Mouse (Mus musculus) kidney, embryonic 16.5 days (tissue): Measurements from ENCODE around the gene Rsad2. TPM values are rescaled to one million over a fixed set of nuclear protein-coding genes. Genes with fewer than 3 reads are reported as not detected.

Experiments
- ATAC-seq: fragments of 200-750 bp; cut with Nextera tagmentation; 2 replicates; pipeline ENCODE4 v1.8.0; 2017; ENCODE audit warnings: moderate TSS enrichment; ENCODE audit not compliant: low FRiP score, low TSS enrichment
- H3K27ac ChIP-seq: fragments of 300-500 bp; sonication (generic); 2 replicates; pipeline ENCODE4 v1.5.1; 2014; ENCODE audit warnings: low read length
- H3K27me3 ChIP-seq: fragments of 300-500 bp; sonication (generic); 2 replicates; pipeline ENCODE4 v1.6.1; 2014; ENCODE audit warnings: low read length, control low read depth, mixed read lengths; ENCODE audit not compliant: insufficient read depth
- H3K36me3 ChIP-seq: fragments of 300-500 bp; sonication (generic); 2 replicates; pipeline ENCODE4 v1.6.1; 2014; ENCODE audit warnings: low read length, control low read depth, mixed read lengths; ENCODE audit not compliant: insufficient read depth
- H3K4me1 ChIP-seq: fragments of 300-500 bp; sonication (generic); 2 replicates; pipeline ENCODE4 v1.6.1; 2014; ENCODE audit warnings: low read length, control low read depth, mixed read lengths; ENCODE audit not compliant: insufficient read depth
- H3K4me2 ChIP-seq: fragments of 300-500 bp; sonication (generic); replicated peaks from 2 replicates; pipeline ENCODE4 v1.6.1; 2014; ENCODE audit warnings: low read depth, low read length
- H3K4me3 ChIP-seq: fragments of 300-500 bp; sonication (generic); 2 replicates; pipeline ENCODE4 v1.5.1; 2014; ENCODE audit warnings: mild to moderate bottlenecking, low read length
- H3K9ac ChIP-seq: fragments of 300-500 bp; sonication (generic); replicated peaks from 2 replicates; pipeline ENCODE4 v1.6.1; 2014; ENCODE audit warnings: low read length
- H3K9me3 ChIP-seq: fragments of 300-500 bp; sonication (generic); 2 replicates; pipeline ENCODE4 v1.6.1; 2016; ENCODE audit warnings: low read length, control low read depth
- WGBS: fragments of 180-500 bp; shearing (Covaris S2); extraction: QIAGEN DNeasy Blood & Tissue Kit; methylation state at CpG from one replicate; pipeline ENCODE4 v1.1.7; 2014; 5-methylcytosine and 5-hydroxymethylcytosine counted together
- polyA plus RNA-seq: library from polyadenylated mRNA; unstranded; fragments of >200 nt; fragmentation: Nextera tagmentation; extraction: Ambion mirVana; gene quantifications from 2 replicates; pipeline ENCODE4 v1.2.1, GENCODE M21; 2015

Gene Rsad2
- polyA plus RNA-seq, 1 experiment from 2014 or later = 27.3 TPM

DNA sequence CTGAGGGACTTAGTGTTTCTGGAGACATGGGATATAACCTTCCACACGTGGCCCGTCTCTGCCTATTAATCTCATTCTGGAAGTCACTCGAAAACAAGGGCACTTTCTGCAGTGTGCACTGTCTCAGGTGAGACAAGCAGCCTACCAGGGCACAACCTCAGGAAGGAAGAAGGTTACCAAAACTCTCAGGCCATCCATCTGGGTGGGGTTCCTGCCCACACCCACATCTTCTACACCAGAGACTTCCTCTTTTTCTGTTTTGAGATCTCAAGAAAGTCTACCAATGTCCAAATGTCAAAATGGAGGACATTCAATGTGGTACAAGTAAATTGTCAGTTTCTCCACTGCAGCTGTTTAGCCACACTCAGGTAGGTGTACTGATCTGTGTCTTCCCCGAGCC is 37.9 kb downstream of the Rsad2 start:
- no peak for ATAC-seq
- Histone ChIP-seq H3K36me3 (no peaks in the 10 kb centered on the region), H3K9me3 (no peaks in the 10 kb centered on the region), H3K27ac (no peak overlapping the region), H3K4me3 (no peak overlapping the region), H3K4me2 (no peak overlapping the region), H3K4me1 (peaks cover 9% of the 10 kb centered on the region), H3K9ac (no peak overlapping the region), H3K27me3 (no peaks in the 10 kb centered on the region)
- 78% methylated on average over 4 of the region's 4 CpGs for WGBS

DNA sequence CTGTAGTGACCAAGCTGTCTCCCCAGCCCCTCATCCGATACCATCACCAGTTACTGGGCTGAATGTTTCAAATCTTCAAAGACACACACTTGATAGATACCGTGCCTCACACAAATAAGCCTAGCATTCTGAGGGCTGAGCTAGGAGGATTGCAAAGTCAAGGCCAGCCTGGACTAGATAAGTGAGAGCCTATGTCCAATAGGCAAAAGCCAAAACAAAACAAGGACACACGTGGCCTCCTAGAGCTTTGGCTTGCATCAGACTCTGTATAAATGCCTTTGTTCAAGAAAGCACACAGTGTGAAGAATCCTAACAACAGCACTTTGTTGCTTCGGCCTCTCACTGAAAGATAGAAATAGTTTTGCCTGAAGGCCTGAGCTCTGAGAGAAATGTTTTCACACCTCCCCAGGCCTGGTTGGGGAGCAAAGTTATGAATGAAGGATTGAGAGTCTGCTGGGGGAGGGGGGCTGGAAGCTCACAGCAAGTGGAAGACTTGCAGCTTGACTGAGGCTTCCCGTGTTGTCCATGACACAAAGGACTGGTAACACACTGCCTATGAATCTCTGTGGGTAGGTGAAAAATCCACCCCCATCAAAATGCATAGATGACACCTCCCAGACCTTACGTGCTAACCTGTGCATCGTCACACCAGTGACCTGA is 39.5 kb downstream of the Rsad2 start:
- no peak overlapping the region for H3K4me2 ChIP-seq
- no peaks in the 10 kb centered on the region for H3K27me3 ChIP-seq
- H3K27ac ChIP-seq = no peak overlapping the region
- no peaks in the 10 kb centered on the region for H3K36me3 ChIP-seq
- no peak overlapping the region for H3K9ac ChIP-seq
- H3K4me1 ChIP-seq = peaks cover 23% of the 10 kb centered on the region
- H3K4me3 ChIP-seq = no peak overlapping the region
- no peaks in the 10 kb centered on the region for H3K9me3 ChIP-seq
- 84% methylated on average over 7 of the region's 7 CpGs for whole genome bisulfite sequencing
- no peak for ATAC-seq

DNA sequence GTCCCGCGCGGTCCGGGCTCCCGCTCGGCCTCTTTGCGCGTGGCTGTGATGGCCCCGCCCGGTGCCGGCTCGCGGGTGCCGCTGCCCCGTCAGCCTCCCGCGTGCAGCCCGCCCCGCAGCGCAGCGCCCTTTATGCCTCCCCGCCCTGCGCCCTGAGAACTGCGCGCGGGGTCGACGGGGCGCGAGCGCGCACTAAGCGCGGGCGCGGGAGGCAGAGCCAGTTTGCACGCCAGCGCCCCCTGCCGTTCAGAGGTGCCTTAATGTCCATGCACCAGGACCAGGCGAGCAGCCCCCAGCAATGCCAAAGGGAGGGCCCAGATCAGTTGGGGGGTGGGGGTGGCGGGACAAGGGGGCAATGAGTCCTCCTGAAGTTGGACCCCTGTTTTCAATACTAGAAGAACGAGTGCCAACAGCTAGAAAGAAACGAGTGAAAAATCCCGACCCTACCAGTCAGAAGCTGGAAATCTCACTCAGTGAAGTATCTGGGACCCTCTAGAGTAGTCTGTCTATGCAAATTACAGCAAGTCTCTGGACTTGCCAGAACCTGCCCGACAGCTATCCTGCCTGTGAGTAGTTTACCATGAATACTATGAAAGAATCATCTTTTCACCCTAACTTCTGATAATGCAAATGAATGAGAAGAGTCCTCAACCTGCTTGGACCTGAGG is 41.0 kb downstream of the Rsad2 start, which contains the start of gene Rnf144a:
Gene Rnf144a, minus strand, starts transcription at position 151 of the 668 bp plus-strand sequence.
- under 1% methylated on average over 44 of the region's 45 CpGs for WGBS

DNA sequence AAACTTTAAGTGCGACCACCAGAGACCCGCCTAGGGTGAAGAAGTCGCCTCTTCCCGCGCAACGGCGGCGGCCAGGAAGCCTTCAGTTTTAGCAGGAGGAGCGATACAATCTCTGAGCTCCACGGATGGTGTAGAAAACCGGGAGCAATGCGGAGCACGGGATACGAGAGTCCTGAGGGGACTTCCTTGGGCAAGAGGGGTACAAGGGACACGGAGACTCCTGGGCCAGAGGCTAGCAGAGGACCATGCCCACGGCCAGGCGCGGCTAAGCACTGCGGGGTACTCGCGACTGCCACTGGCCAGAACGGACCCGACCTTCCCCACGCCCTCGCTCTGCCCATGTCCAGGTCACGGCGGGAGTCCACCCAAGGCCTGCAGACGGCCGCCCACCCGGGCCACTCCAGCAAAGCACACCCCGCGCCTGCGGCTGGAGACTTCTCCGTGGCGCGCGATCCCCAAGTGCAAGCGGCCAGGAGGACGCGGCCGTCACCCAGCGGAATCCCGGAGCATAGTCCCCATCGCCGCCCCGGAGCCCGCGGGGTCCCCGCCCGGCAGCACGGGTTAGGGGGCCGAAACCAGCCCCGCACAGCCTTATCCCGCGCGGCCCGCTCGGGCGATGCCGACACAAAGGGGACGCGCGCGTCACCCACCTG is 41.7 kb downstream of the Rsad2 start:
- Histone ChIP-seq H3K9me3 (no peaks in the 10 kb centered on the region), H3K4me3 (peak overlapping the region; percentile 75), H3K36me3 (no peaks in the 10 kb centered on the region), H3K27ac (peak overlapping the region; percentile 48), H3K27me3 (no peaks in the 10 kb centered on the region), H3K4me2 (peak overlapping the region; percentile 78), H3K9ac (peak overlapping the region; percentile 91), H3K4me1 (peaks cover 38% of the 10 kb centered on the region)
- ATAC-seq = peak; percentile 78
- WGBS = under 1% methylated on average over 60 of the region's 64 CpGs

More for the DNA sequence above, 41.0 kb downstream of the Rsad2 start, which contains the start of gene Rnf144a:
- Histone ChIP-seq H3K4me2 (peak within 1 kb of the TSS; percentile 78), H3K27ac (peak within 1 kb of the TSS; percentile 48), H3K4me1 (peaks cover 35% of the 10 kb centered on the region), H3K9me3 (no peaks in the 10 kb centered on the region), H3K27me3 (no peaks in the 10 kb centered on the region), H3K4me3 (peak within 1 kb of the TSS; percentile 75), H3K36me3 (no peaks in the 10 kb centered on the region), H3K9ac (peak within 1 kb of the TSS; percentile 91)
- peak; percentile 88 for ATAC-seq

DNA sequence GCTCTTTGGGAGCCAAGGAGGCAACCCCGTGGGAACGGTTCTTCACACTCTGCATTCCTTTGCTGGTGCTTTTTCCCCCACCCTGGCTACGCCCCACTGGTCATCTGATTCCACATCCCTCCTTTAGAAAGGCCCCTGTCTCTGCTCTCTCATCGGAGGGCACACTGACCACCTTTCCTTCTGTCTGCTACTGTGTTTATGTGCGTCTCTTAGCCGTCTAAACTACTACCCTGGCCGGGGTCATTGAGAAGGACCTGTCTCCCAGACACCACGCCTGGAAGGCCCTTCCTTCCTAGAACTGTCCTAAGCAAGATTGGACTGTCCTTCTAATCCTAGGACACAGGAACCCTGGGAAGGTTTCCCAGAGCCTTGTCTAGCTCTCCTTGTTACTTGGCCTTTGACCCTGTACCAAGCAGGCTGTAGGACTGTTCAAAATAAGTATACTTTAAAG is 42.3 kb downstream of the Rsad2 start:
- Histone ChIP-seq H3K4me3 (peak overlapping the region; percentile 75), H3K36me3 (no peaks in the 10 kb centered on the region), H3K9me3 (no peaks in the 10 kb centered on the region), H3K27ac (peak overlapping the region; percentile 48), H3K27me3 (no peaks in the 10 kb centered on the region), H3K4me1 (peaks cover 38% of the 10 kb centered on the region), H3K9ac (peak overlapping the region; percentile 91), H3K4me2 (peak overlapping the region; percentile 78)
- WGBS = 3% methylated on average over 8 of the region's 8 CpGs
- peak; percentile 25 for ATAC-seq

DNA sequence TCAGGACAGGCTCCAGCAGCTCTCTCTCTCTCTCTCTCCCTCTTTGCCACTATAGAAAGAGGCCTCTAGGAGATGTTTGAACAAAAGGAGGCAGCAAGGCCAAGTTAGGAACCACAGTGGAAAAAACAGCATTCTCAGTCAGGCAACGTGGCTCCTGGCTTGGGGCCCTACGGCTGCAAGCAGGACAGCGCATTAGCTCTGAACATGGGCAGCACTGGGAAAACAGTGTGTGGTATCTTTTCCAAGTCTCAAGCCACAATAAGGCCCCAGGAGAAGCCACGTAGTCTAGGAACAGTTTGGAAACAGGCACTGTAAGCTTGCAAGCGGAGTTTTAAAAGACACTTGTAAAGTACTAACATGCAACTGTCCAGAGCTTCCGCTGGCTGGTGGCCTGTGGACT is 43.5 kb downstream of the Rsad2 start:
- Histone ChIP-seq H3K9ac (peak overlapping the region; percentile 20; the same call in 1 of the 2 replicates), H3K4me3 (peak overlapping the region; percentile 18), H3K36me3 (0 out of 2 replicates have a peak, but pooled peaks cover 3% of the 10 kb centered on the region), H3K27me3 (no peaks in the 10 kb centered on the region), H3K27ac (no peak overlapping the region; the same call in 1 of the 2 replicates), H3K4me1 (peaks cover 38% of the 10 kb centered on the region), H3K4me2 (peak overlapping the region; percentile 78), H3K9me3 (no peaks in the 10 kb centered on the region)
- ATAC-seq = no peak
- WGBS = 75% methylated on average over 6 of the region's 6 CpGs

DNA sequence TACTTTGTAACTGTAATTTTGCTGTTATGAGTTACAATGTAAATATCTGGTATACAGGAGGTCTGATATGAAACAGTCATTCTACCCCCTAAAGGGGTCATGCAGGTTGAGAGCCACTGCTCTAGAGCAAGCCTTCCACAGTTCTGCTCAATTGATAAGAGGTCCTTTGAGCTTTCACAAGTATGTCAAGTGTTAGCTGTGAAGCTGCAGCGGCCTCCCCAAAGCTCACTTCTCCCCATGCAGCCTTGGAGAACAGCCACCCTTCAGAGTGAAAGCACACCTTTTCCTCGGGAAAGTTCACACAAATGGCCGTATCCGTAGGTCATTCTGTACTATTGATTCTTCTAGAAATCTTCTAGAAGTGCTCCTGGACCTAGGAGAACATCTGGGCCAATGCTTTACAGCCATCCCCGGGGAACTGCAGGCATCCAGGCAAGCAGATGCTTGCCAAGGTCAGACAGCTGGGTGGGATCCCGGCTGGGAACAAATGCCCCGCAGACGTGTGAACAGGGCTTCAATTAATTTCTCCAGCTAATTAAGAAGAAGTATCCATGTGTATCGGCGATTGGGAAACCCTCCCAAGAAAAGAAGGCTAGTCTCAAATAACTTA is 44.3 kb downstream of the Rsad2 start:
- peak overlapping the region; percentile 18 for H3K4me3 ChIP-seq

DNA sequence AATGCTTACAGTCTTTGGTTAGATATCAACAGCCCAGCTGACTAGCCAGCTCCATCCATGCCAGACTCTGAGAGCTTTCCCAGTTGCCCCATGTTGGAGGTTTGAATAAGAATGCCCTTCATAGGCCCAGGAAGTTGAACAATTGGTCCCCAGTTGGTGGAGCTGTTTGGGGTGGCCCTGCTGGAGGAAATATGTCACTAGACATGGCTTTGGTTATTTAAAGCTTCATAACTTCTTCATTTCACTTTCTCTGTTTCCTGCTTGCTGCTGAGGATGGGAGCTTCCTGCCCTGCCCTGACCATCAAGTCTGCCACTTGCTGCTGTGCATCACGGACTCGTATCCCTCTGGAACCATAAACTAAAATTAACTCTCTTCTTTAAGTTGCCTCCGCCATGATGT is 45.8 kb downstream of the Rsad2 start:
- Histone ChIP-seq H3K9me3 (no peaks in the 10 kb centered on the region), H3K4me2 (no peak overlapping the region), H3K27me3 (no peaks in the 10 kb centered on the region), H3K27ac (no peak overlapping the region), H3K4me3 (no peak overlapping the region), H3K4me1 (peaks cover 47% of the 10 kb centered on the region), H3K9ac (no peak overlapping the region), H3K36me3 (0 out of 2 replicates have a peak, but pooled peaks cover 3% of the 10 kb centered on the region)
- WGBS = 86% methylated on average over 3 of the region's 3 CpGs
- no peak for ATAC-seq

More for the DNA sequence above, 44.3 kb downstream of the Rsad2 start:
- WGBS = 54% methylated on average over 10 of the region's 10 CpGs
- no peak overlapping the region for H3K27ac ChIP-seq
- peaks cover 38% of the 10 kb centered on the region for H3K4me1 ChIP-seq
- 0 out of 2 replicates have a peak, but pooled peaks cover 3% of the 10 kb centered on the region for H3K36me3 ChIP-seq
- no peaks in the 10 kb centered on the region for H3K27me3 ChIP-seq
- H3K4me2 ChIP-seq = peak overlapping the region; percentile 78
- no peaks in the 10 kb centered on the region for H3K9me3 ChIP-seq
- no peak for ATAC-seq
- H3K9ac ChIP-seq = no peak overlapping the region

DNA sequence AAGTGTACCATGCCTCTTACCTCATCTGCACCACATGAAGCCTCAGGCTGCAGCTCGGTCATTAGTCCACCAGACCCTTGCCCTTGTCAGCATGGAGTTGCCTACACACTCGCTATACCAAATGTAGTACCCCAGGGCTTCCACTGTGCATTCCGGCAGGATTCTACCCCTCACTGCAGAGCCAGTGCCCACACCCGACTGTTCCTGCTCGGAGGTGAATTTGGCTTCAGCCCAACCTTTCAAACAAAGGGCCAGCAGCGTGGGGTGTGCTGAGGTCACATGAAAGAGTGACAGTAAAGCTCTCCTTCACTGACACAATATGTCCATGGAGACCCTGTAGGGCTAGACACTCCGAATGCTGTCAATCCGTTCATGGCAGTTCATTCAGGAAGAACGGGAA is 47.5 kb downstream of the Rsad2 start:
- Histone ChIP-seq H3K27me3 (no peaks in the 10 kb centered on the region), H3K4me3 (no peak overlapping the region), H3K27ac (no peak overlapping the region), H3K9ac (no peak overlapping the region), H3K4me2 (no peak overlapping the region), H3K9me3 (no peaks in the 10 kb centered on the region), H3K36me3 (0 out of 2 replicates have a peak, but pooled peaks cover 3% of the 10 kb centered on the region), H3K4me1 (peaks cover 54% of the 10 kb centered on the region)
- 76% methylated on average over 9 of the region's 9 CpGs for WGBS
- ATAC-seq = no peak
